Mouse (Mus musculus): ENCODE data around the gene Commd8. TPM values are rescaled to one million over a fixed set of nuclear protein-coding genes. Genes with fewer than 3 reads are reported as not detected.

Commd8 gene
- polyA plus RNA-seq (2014; fragmentation: Illumina TruSeq; extraction: RNeasy Lipid Tissue Mini Kit (QIAGEN cat#74804); ENCODE audit: low replicate concordance), result 124 TPM

GRCm38 (mm10) chr5:72167594-72168284 lies at the start of gene Commd8:
TSS of gene Commd8 (minus strand) at chr5:72168189.

